Mouse (Mus musculus) liver, embryonic 14.5 days (tissue): ENCODE measurements around the gene Tdrd6. TPM values are rescaled to one million over a fixed set of nuclear protein-coding genes. Genes with fewer than 3 reads are reported as not detected.

ENCODE experiments used
- ATAC-seq: fragments of 200-750 bp; cut with Nextera tagmentation; 2 replicates; pipeline ENCODE4 v1.8.0; 2017; ENCODE audit warnings: moderate number of reproducible peaks, mild to moderate bottlenecking, moderate library complexity; ENCODE audit not compliant: insufficient read depth
- DNase-seq, 3 experiments: peaks; one replicate each; pipeline ENCODE4 v3.0.0-alpha.2; 2012 to 2013; ENCODE audit warnings: low read depth in 3 of 3, low spot score in 3 of 3
- H3K27ac ChIP-seq: fragments of 300-500 bp; sonication (generic); 2 replicates; pipeline ENCODE4 v1.5.1; 2014; ENCODE audit warnings: moderate library complexity, mild to moderate bottlenecking, control low read depth, inconsistent platforms
- H3K27me3 ChIP-seq: fragments of 300-500 bp; sonication (generic); 2 replicates; pipeline ENCODE4 v1.6.1; 2014; ENCODE audit warnings: mild to moderate bottlenecking, low read length, moderate library complexity; ENCODE audit not compliant: control insufficient read depth, insufficient read depth
- H3K36me3 ChIP-seq: fragments of 300-500 bp; sonication (generic); replicated peaks from 2 replicates; pipeline ENCODE4 v1.6.1; 2014; ENCODE audit warnings: low read depth; ENCODE audit not compliant: control insufficient read depth, insufficient read depth
- H3K4me1 ChIP-seq, 2 experiments: fragments of 200-500 bp in 1 of 2; fragments of 300-500 bp in 1 of 2; sonication (generic) in 1 of 2; replicated peaks; 2 replicates each; pipeline ENCODE4 v1.6.1; 2012 to 2014; ENCODE audit warnings: antibody characterized with exemption in 1 of 2, inconsistent platforms in 1 of 2, low read length in 1 of 2; ENCODE audit not compliant: control insufficient read depth in 2 of 2, insufficient read depth in 2 of 2
- H3K4me2 ChIP-seq: fragments of 300-500 bp; sonication (generic); 2 replicates; pipeline ENCODE4 v1.6.1; 2014; ENCODE audit warnings: low read depth, mild to moderate bottlenecking, control low read depth, moderate library complexity
- H3K4me3 ChIP-seq, 2 experiments: fragments of 200-500 bp in 1 of 2; fragments of 300-500 bp in 1 of 2; sonication (generic) in 1 of 2; 2 replicates each; pipeline ENCODE4 v1.5.1; 2012 to 2014; ENCODE audit warnings: low read depth in 2 of 2, low read length in 2 of 2, mild to moderate bottlenecking in 2 of 2, control low read depth in 1 of 2, inconsistent platforms in 1 of 2, moderate library complexity in 1 of 2; ENCODE audit not compliant: insufficient read depth in 1 of 2
- H3K9ac ChIP-seq: fragments of 300-500 bp; sonication (generic); replicated peaks from 2 replicates; pipeline ENCODE4 v1.6.1; 2014; ENCODE audit warnings: mild to moderate bottlenecking, control low read depth, moderate library complexity
- H3K9me3 ChIP-seq: fragments of 300-500 bp; sonication (generic); 2 replicates; pipeline ENCODE4 v1.6.1; 2016; ENCODE audit warnings: low read length, mixed read lengths; ENCODE audit not compliant: control insufficient read depth
- CTCF ChIP-seq: IDR thresholded peaks from 2 replicates; pipeline ENCODE4 v1.5.1; 2016; ENCODE audit warnings: antibody characterized with exemption, low read depth, control low read depth
- EP300 ChIP-seq: IDR thresholded peaks from 2 replicates; pipeline ENCODE4 v1.6.1; 2016; ENCODE audit warnings: antibody characterized with exemption, low read depth
- WGBS: fragments of 180-500 bp; shearing (Covaris S2); extraction: QIAGEN DNeasy Blood & Tissue Kit; methylation state at CpG from one replicate; pipeline ENCODE4 v1.1.7; 2014; ENCODE audit not compliant: insufficient replicate concordance; 5-methylcytosine and 5-hydroxymethylcytosine counted together
- polyA plus RNA-seq, 2 experiments: library from polyadenylated mRNA; depleted of rRNA in 1 of 2; stranded (reverse) in 1 of 2; unstranded in 1 of 2; fragments of >200 nt; fragmentation: Nextera tagmentation in 1 of 2; extraction: Ambion mirVana in 1 of 2; gene quantifications; 2 replicates each; pipeline versions ENCODE4 v1.2.1 to v1.2.3; 2012 to 2014

The Tdrd6 gene
- polyA plus RNA-seq (2012; rRNA removed) (under 0.01 and 0.08 TPM in 2 replicates), polyA plus RNA-seq (2014; fragmentation: Nextera tagmentation; extraction: Ambion mirVana) (0.13 TPM in 1 of 2 replicates, not detected in the other)

DNA sequence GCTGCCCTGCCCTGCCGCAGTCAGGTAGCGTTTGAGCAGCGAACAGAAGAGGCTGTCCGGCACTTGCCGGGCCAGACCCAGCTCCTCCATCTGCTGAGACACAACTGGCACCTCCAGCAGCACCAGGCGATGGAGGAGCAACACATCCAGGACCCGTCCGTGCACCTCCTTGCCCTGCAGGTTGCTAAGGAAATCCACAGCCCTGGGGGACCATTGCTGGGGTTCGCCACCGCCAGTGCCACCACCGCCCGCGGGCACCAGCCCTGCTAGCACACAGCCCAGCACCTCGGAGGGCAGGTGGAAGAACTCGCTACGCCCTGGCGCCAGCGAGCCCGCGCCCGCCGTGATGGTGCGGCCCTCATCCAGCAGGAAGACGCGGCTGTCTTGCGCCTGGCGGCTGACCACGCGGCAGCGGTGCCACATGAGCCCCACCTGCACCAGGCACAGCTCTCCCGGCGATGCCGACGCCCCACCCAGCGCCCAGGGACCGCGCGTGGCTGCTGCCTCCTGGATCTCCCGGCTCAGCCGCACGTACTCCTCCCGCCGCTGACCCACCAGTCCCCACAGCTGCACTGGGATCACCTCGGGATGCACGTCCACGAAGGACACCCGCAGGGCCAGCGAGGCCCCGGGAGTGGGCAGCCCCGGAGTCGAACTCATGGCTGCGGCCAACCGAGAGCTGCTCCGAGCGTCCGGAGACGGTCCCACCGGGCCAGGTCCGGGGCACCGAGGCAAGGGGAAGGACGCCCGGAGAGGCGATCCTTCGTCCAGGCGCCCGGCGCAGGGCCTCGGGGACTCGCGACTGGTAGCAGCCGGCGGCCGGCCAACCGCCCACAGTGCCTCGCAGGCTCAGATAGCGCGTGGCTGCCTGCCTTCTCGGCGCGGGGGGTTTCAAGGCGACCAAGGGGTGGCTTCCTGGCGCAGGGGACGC, at the start of gene Tdrd6:
TSS of gene Tdrd6 (minus strand) at position 804 of the 931 bp plus-strand sequence.
- no peaks in the 10 kb centered on the region for H3K4me1 ChIP-seq
- H3K4me2 ChIP-seq, result peak within 1 kb of the TSS; percentile 28
- 6% methylated on average over 83 of the region's 83 CpGs for WGBS
- H3K4me3 ChIP-seq, result no peak within 1 kb of the TSS; a peak in 1 of 4 replicates
- ATAC-seq (no peak), DNase-seq (no peak)
- no peak for TF ChIP-seq EP300
- TF ChIP-seq CTCF, result no peak
- H3K9me3 ChIP-seq, result no peaks in the 10 kb centered on the region
- no peak within 1 kb of the TSS for H3K9ac ChIP-seq
- peaks cover 21% of the 10 kb centered on the region for H3K27me3 ChIP-seq
- H3K27ac ChIP-seq, result no peak within 1 kb of the TSS
- no peaks in the 10 kb centered on the region for H3K36me3 ChIP-seq

DNA sequence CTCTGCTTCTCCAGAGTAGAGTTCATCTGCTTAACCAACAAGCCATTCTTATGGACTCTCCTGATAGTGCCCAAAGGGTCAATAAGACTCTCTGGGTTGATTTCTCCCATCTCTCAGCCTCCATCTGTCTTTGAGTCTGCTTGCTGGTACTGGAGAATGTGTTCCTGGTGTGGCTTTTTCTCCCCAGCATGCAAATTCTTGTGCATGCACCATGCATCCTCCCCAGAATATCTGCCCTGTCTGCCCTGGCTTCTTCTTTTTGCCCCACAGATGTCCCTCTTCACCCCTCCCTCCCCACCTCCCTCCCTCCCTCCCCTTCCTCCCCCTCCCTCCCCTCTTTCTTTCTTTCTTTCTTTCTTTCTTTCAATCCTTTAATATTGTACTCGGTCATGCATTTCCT, 47.2 kb upstream of the Tdrd6 start:
- WGBS, result 67% methylated on average over 1 of the region's 1 CpGs
- Histone ChIP-seq H3K9ac (no peak overlapping the region), H3K36me3 (no peaks in the 10 kb centered on the region), H3K4me3 (no peak overlapping the region), H3K4me2 (no peak overlapping the region), H3K9me3 (no peaks in the 10 kb centered on the region), H3K27ac (no peak overlapping the region), H3K27me3 (no peaks in the 10 kb centered on the region), H3K4me1 (peaks cover 0 to 6% of the 10 kb centered on the region in 2 experiments; a peak in 2 of 4 replicates)
- DNase-seq, result no peak
- TF ChIP-seq EP300 (no peak), CTCF (no peak)
- ATAC-seq, result no peak

DNA sequence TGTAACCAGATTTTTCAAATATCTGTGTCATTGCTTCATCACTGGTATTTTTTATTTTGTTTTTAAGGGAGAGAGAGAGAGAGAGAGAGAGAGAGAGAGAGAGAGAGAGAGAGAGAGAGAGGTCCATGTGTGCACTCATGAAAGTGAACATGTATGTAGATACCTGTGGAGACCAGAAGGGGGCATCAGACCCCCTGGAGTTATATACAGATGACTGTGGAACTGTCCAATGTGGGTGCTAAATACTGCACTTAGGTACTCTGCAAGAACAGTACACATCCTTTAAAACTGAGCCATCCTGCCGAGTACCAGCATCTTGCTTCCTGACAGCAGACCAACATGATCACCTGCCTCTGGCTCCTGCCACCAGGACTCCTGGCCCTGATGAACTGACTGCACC, 46.1 kb upstream of the Tdrd6 start:
- TF ChIP-seq CTCF (0 out of 2 replicates have a peak, but pooled peaks have one; percentile 13), EP300 (no peak)
- WGBS, result 67% methylated on average over 1 of the region's 1 CpGs
- H3K4me1 ChIP-seq, result peaks cover 0 to 8% of the 10 kb centered on the region in 2 experiments; a peak in 2 of 4 replicates

GRCm38 (mm10) chr17:43675228-43675627, 45.1 kb upstream of the Tdrd6 start:
- no peak for DNase-seq

More for the DNA sequence above, 46.1 kb upstream of the Tdrd6 start:
- ATAC-seq (no peak), DNase-seq (no peak)
- no peak overlapping the region for H3K4me2 ChIP-seq
- no peak overlapping the region for H3K9ac ChIP-seq
- H3K27me3 ChIP-seq, result no peaks in the 10 kb centered on the region
- no peak overlapping the region for H3K27ac ChIP-seq
- H3K4me3 ChIP-seq, result no peak overlapping the region
- no peaks in the 10 kb centered on the region for H3K9me3 ChIP-seq
- no peaks in the 10 kb centered on the region for H3K36me3 ChIP-seq

GRCm38 (mm10) chr17:43671907-43672306, 41.8 kb upstream of the Tdrd6 start:
- Histone ChIP-seq H3K9ac (no peak overlapping the region), H3K9me3 (no peaks in the 10 kb centered on the region), H3K27ac (no peak overlapping the region), H3K4me2 (no peak overlapping the region), H3K4me3 (no peak overlapping the region), H3K36me3 (no peaks in the 10 kb centered on the region), H3K4me1 (peaks cover 0 to 8% of the 10 kb centered on the region in 2 experiments; a peak in 2 of 4 replicates), H3K27me3 (no peaks in the 10 kb centered on the region)
- WGBS, result 50% methylated on average over 4 of the region's 4 CpGs
- ATAC-seq (no peak), DNase-seq (peak in 1 of 3 experiments; percentile 30)
- TF ChIP-seq CTCF, result no peak
- TF ChIP-seq EP300, result no peak

More at GRCm38 (mm10) chr17:43675228-43675627, 45.1 kb upstream of the Tdrd6 start:
- peaks cover 0 to 8% of the 10 kb centered on the region in 2 experiments; a peak in 2 of 4 replicates for H3K4me1 ChIP-seq
- no peak overlapping the region for H3K27ac ChIP-seq
- H3K36me3 ChIP-seq, result no peaks in the 10 kb centered on the region
- no peak overlapping the region for H3K4me2 ChIP-seq
- 45% methylated on average over 1 of the region's 1 CpGs for WGBS
- no peak for ATAC-seq
- no peak for TF ChIP-seq CTCF
- no peak for TF ChIP-seq EP300
- no peaks in the 10 kb centered on the region for H3K27me3 ChIP-seq
- no peak overlapping the region for H3K4me3 ChIP-seq
- H3K9me3 ChIP-seq, result no peaks in the 10 kb centered on the region
- H3K9ac ChIP-seq, result no peak overlapping the region
